Mouse (Mus musculus) frontal cortex, postnatal 14 days (tissue): ENCODE data around the gene Pik3r2.
"Not testable (repeated sequence)": the region's sequence is repeated elsewhere in the genome, so short reads cannot be mapped to it uniquely, and the experiment has no call there.

ENCODE experiments used
- DNase-seq, 2 experiments: peaks; one replicate each; pipeline ENCODE4 v3.0.0; 2022; ENCODE audit warnings: low spot score in 2 of 2

Pik3r2 gene

DNA sequence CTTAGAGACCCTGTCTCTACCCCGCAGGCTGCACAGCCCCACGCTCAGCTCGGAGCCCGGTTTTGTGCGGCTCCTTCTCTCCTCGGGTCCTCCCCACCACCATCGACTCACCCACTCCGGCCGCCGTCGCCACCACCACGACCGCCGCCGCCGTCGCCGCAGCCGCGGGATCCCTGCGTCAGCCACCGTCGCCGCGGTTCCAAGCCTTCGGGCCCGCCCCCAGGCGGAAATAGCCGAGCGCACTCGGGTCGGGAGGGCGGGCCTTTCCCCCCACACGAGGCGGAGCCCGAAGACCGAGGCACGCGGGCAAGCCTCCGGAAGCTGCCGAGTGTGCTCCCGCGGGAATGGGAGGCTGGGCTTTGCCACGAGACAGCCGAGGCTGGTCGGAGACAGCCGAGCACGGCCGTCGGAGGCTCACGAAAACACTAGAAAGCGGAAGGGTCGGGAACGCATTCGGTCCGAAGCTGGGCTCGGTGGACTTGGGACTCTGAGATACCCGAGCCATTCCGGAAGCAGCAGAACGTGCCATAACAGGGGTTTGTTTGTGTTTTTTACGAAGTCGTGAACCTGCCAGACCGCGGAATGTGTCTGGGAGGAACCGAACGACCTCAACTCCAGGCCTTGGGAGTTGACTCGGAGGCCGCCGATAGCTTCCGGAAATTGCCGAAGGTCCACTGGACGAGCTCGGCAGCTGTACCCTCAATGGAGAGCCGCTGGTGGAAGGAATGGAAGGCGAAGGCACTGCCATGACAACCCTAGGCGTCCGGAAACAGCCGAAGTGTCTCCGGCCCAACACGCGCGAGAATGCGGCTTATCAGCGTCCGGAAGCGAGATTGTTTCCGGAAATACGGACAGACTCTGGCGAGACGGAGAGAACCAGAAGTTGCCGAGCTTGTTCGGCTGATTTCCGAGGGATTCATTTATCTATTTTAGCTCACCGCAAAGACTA lies at the start of gene Pik3r2:
Gene Pik3r2, minus strand, starts transcription at position 218 of the 949 bp plus-strand sequence.
- DNase-seq, result peak; percentile 98

DNA sequence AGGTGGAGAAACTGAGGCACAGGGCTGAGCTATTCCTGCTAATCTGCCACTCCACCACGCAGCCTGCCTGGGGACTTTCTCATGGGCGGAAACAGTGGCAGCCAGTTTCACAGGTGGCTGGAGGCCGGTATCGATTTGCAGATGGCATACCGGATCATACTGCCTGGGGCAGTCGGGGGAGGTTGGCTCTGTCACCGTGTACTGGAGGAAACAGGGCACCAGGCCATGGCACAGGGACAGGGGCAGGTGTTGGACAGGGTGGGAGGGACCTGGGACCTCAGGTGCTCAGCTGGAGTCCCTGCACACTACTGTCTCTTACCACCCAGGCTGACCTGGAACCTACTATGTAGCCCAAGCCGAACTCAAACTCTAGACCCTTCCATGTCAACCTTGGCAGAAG lies 49.3 kb upstream of the Pik3r2 start:
- DNase-seq, result no peak

DNA sequence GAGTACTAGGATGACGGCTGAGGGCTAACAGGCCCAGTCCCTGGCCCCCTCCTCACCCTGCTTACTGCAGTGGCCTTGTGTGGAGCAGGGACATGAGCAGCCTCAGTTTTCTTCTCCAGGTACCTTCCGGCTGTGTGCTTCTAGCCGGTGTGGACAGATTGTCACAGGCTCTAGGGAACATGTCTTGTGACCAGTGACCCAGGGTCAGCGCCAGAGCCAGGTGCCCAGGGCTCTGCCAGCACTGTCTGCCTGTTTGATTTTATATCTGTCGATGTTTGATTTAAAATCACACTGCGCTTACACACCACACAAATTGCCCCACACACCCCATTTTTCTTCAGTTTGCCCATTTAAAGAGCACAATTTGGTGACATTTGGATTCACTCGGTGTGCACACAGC lies 47.3 kb upstream of the Pik3r2 start:
- DNase-seq, result no peak

DNA sequence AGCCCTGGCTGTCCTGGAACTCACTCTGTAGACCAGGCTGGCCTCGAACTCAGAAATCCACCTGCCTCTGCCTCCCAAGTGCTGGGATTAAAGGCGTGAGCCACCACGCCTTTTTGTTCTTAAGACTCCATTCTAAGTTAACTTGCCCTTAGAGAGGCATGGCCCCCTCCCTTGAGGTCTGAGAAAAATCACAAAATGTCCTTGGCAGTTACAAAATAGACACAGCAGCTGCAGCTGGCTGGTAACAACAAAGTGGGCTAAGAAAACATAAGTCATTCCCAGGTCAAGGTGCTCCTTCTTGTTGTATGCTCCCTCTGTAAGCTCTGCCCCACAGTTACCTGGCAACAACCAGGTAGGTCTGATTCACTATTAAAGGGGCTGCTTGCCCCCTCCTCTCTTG lies 46.1 kb upstream of the Pik3r2 start:
- DNase-seq, result not testable (repeated sequence)

DNA sequence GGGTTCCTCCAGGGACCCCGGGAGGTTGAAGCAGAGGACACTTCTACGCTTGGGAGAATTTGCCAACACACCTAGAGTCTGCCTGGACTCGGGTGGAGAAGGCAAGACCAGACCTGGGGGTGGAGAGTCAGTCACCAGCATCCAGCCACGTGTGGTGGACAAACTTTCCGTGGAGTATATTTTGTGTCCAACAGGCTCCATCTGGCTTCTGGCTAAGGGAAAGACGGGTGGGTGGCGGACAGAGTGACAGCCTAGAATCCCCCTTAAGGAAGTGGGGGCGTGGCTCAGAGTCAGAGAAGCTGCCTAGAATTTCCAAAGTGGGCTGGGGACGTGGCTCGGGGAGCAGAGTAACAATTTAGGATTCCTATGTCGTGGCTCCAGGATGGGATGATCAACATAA lies 45.5 kb upstream of the Pik3r2 start:
- no peak for DNase-seq

DNA sequence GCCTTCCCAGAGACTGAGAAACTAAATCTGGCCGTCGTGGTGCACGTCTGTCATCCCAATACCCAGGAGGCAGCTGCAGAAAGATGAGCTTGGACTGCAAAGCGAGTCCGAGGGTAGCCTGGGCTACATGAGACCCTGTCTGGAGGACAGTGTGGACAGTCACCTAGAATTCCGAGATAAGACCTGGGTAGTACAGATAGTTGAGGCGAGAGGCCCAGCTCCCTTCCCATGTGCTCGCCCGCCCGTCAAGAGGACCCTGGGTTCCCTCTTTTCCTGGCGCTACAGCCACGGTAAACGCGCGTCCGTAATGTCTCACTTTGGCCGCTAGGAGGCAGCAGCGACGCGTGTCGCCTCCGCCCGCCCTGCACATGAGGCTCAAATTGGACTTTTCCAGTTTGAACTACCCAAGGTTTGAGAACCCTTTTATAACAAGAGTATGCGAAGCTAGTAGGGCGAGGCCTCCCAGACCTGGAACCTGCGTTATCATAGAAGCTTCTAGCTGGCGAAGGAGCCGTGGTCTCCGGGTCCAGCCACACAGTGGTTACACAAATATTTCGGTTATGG lies 45.0 kb upstream of the Pik3r2 start:
- no peak for DNase-seq

DNA sequence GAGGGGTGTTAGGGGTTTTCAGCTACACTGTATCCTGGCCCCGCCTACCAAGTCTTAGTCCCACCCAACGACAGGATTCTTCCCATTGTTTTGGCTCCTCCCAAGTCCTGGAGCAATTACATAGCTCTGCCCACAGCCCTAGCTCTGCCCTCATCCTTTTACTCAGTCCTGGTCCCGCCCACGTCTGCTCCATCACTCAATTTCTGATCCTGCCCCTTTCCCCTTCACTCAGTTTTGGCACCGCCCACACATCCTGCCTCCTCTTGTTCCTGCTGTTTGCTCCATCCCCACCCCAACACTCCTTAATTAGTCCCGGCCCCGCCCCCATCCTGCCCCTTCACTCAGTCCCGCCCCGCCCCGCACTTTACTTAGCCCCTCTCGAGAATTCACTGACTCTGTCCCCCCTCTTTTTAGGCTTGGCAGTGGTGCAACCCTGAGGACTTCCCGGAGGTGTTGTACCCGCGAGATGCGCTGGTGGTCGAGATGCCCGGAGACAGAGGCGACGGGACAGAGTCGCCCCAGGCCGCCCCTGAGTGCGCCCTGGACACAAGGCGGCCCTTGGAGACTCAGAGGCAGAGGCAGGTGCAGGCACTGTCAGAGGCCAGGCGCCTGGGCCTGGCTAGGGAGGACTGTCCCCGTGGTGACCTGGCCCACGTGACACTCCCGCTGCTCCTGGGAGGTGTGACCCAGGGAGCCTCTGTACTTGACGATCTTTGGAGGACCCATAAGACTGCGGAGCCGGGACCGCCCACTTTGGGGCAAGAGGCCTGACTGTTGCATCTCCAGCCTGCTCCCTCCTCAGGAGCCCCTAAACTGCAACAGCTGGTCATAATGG lies 43.8 kb upstream of the Pik3r2 start:
- no peak for DNase-seq

DNA sequence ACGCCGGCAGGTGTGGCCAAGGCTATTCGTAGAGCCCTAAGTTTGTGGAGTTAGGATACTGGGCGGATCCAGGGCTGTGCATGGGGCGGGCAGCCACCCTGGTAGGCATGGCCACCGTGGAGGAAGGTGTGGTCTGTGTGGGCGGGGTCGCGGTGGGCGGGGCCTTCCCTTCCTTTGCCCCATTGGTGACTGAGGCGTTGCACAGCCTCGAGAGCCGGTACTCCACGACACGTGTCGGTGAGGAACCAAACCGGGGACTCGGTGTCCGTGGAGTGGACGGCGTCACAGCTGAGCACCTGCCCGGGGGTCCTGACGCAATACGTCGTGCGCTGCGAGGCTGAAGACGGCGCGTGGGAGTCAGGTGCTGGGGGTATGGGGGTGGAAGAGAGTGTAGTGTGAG lies 40.2 kb upstream of the Pik3r2 start:
- DNase-seq, result no peak

DNA sequence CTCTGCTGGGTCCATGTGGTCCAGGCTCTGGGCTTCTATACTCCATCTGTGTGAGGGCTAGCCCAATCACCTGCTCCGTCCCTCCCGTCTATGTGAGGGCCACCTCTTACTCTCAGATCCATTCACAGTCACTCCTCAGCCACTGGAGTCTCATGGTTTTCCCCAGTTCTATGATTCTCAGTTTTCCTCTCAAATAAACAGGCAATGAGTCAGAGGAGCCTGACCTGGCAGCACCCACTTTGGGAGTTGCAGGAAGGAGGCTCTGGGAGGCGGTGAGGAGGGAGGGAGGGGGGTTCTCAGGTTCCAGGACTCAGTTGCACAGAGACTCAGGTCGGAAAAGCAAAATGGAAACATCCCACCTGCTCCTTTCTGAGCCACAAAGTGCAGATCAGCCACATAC lies 36.4 kb upstream of the Pik3r2 start:
- no peak for DNase-seq

DNA sequence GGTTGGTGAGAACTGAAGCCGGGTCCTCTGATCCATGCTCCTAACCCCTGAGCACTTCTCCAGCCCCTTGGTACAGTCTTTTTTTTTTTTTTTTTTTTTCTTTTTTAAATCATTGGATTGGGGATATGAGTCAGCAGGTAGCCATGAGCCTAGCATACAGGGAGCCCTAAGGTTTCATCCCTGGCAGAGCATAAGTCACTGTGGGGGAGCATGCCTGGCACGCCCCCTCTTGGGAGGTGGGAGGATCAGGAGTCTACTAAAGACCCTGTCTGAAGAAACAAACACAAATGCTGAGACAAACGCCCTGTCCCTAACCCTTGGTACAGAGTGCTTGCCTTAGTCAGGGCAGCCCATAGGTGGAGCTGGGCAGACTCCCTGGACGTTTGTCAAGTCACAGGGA lies 35.5 kb upstream of the Pik3r2 start:
- DNase-seq, result no peak

DNA sequence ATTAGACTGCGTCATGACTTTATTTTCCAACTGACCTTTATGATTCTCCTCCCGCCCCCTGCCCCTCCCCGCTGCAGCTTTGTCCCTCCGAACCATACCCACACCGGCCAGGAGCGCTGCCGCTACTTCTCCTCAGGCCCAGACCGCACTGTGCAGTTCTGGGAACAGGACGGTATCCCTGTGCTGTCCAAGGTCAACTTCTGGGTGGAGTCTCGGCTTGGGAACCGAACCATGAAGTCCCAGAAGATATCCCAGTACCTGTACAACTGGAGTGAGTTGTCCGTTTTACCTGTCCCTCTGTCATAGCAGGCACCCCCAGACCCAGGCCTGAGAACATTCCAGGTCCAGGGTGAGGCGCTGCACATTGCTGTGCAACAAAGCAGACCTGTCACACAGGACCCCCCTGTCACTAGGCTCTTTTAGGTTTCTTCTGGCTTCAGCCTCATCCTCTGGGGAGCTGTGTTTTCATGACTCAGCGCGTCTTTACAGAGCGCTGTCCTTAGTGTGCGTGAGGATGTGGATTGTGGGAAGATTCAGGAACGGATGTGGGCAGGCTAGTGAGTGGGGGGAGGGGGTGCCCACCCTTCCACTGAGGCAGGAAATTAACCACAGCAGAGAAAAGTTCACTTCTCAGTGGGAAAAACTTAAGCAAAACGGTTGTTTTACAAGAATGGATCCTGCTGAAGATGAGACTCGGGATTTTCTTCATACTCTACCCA lies 34.6 kb upstream of the Pik3r2 start:
- no peak for DNase-seq

DNA sequence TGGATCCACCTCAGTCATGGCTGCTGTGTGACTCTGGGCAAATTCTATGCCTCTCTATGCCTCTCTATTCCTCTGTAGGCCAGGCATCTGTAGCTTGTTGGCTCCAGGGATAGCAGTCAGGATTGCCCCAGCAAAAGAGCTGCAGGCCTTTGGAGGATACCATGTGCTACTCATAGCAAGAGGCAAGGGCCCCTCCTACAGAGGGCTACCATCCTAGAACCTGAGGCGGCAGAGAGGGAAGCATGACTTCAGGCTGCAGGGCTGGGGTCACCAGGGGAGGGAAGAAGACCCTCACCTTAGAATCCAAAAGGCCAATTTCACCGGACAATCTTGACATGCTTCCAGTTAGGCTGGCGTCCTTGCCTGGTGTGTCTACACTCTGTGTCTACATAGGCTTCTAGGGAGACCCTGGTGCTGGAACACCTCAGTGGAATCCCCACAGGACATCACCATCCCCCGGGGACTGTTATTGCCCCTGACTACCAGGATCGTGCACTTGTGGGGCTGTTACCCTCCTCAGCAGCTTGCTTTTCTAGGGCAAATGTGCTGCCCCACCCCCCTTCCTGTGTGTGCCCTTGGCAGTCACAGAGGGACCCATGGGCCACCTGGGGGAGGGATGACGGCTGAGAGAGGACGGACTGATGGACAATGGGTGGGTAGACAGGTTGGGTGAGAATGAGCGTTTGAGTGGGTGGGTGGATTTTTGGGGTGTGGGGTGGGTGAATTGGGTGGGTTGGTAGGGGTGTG lies 32.6 kb upstream of the Pik3r2 start:
- DNase-seq, result no peak

DNA sequence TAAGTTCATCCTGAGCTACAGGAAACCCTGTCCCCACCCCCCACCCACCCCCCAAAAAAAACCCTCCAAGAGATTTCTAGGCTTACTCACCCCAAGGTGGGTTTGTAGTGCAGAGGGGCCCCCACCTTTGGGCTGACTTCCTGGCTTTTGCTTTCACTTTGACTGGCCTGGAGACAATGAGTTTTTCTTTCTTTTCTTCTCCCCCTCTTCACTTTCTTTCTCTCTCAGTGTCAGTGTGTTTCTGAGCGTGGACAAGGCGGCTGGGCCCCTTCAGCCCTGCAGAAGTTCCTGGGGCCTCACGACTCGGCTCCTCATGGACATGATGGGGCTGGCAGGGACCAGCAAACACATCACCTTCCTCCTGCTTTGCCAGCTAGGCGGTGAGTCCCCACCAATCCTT lies 31.7 kb upstream of the Pik3r2 start, which contains the start of gene Il12rb1:
Gene Il12rb1, plus strand, starts transcription at position 211 of the 400 bp plus-strand sequence.
- DNase-seq, result no peak

DNA sequence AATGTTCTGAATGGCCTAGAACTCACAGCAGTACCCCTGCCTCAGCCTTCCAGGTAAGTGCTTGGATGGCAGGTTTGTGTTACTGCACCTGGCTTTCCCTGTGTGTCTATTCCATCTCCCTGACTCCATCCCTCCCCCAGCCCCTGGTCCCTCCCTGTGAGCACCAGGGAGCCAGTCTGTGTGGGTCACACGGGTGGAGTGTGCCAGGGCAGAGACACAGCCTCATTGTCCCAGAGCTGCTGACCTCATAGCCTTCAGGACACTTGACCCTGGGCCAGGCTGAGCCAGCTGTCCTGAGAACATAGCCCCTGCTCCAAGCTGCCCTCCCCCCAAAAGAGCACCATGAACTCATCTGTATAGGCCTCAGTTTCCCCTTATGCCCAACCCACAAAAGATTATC lies 30.8 kb upstream of the Pik3r2 start:
- no peak for DNase-seq

DNA sequence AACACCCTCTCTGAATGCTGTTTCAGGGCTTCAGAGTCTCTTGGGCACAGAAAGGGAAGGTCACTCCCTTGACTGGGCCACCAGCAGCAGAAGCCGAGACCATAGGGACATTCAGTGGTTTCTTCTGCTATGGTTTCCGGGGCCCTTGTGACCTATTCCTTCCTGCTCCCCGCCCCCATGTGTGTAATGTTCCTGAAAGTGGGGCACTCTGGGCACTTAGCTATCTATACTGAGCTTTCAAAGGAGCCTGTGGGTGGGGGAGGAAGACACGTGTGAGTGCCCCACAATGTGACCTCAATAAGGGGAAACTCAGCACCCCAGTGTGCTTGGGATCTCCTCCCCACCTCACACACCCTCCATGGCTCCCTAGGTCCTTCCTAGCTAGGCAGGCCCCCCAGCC lies 30.0 kb upstream of the Pik3r2 start:
- DNase-seq, result no peak

DNA sequence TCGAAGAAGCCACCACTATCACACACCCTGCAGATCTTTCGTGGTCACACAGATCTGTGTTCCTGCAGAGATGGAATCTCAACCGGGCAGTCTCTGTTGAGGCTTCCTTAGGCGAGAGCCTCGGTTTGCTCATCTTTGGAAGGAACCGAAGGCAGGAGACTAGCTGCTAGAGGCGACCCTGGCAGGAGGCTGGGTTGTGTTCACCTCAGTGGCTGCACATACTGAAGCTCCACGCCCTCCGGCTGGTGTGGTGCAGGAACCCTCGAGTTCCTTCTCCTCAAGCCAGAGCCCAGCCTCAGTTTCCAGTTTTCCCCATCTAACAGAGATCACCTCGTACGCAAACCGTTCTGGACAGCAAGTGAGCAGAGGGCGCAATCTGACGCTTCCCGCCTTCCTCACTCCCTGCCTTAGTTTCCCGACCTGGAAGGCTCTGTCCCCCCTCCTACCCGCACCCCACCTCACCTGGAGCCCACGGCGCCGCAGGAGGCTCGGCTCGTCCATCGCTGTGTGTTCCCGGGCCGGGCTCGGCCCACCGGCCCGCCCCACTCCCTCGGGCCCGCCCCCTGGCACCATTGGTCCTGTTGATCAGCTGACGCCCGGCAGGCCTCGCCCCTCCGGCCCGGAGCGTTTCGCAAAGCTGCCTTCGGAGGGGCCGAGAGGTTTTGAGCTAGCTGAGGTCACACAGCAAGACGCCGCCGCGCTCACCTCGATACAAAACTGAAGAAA lies 28.1 kb upstream of the Pik3r2 start, which contains the start of gene Mast3:
Gene Mast3, minus strand, starts transcription at position 574 of the 726 bp plus-strand sequence.
- peak in 1 of 2 experiments; percentile 72 for DNase-seq

DNA sequence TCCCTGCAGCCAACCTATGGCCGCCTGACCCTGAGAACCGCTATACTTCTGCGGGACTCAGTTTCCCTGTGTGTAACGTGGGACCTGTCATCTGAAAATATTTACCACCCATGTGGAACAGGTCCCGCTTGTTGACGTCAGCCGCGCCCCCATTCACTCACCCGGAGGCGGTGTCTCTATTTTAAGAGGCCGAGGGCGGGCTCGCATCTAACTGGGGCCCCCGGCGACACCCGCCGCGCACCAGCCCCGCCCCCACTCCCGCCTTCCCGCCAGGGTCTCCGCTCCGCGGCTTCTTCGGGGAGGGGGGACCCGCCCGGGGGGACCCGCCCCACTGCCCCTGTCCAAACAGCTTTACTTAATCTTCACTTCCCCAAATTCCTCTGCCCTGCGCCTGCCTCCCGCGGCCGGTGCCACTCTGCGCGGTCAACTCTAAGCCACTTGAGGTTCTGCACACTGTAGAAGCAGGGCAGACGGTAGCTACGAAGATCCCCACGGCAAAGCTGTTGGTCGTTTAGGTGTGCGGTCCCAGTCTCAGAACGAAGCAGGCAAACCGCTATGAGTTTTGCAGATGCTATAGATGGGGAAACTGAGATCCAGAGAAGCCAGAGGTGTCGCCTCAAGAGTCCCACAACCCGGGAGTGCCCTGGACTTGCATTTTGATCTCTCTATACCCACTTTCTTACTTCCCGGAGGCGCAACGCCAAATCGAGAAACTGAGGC lies 27.4 kb upstream of the Pik3r2 start:
- DNase-seq, result peak in 1 of 2 experiments; percentile 43

DNA sequence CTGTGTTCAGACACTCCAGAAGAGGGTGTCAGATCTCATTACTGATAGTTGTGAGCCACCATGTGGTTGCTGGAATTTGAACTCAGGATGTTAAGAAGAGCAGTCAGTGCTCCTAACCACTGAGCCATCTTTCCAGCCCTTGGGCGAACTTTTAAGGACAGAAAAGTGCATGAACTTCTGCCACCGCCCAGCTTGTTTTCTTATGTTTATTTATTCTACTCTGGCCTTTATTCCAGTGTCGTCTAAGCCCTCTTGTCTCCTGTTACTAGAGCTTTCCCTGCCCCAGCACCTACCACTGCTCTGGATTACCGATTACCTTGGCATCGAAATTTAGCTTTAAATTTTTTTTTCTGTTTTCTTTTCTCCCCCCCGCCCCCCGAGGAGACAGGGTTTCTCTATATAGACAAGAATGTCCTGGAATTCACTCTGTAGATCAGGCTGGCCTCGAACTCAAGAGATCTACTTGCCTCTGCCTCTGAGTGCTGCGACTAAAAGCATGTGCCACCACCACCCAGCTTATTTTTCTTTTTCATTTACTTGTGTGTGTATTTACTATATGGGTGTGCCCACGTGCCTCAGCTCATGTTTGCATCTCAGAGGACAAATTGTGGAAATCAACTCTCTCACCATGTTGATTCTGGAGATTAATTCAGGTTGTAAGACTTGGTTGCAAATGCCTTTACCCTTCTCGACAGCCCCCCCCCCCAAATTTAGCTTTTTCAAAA lies 26.4 kb upstream of the Pik3r2 start:
- DNase-seq, result no peak

DNA sequence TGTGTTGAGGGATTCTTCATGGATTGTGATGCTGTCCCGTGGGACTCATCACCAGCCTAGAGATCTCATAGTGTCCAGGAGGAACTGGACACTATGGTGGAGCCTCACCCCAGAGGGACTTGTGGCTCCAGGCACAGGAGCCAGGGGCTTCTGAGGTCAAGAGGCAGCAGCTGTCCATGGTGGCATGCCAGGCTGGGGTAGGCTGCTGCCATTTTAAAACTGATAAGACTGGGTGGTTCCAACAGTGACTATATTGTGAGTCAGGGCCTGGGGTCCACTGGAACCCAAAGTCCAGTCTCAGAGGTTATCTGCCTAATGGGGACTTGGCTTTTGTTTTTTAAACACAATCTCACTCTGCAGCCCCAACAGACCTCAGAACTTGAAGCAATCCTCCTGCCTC lies 25.3 kb upstream of the Pik3r2 start:
- no peak for DNase-seq
